Mouse (Mus musculus): Measurements from ENCODE around the gene 2300003K06Rik. TPM values are rescaled to one million over a fixed set of nuclear protein-coding genes. Genes with fewer than 3 reads are reported as not detected.
"Not testable (repeated sequence)": the region's sequence is repeated elsewhere in the genome, so short reads cannot be mapped to it uniquely, and the experiment has no call there.

Gene 2300003K06Rik
- not detected in 2 replicates for polyA plus RNA-seq (2016; fragmentation: Nextera tagmentation; extraction: Ambion mirVana)

- 73% methylated on average over 1 of the region's 1 CpGs for WGBS
- H3K36me3 ChIP-seq (replicated peaks): no peaks in the 10 kb centered on the region
- H3K9me3 ChIP-seq: no peaks in the 10 kb centered on the region
- H3K27me3 ChIP-seq (ENCODE audit: poor library complexity, severe bottlenecking): no peaks in the 10 kb centered on the region
- no peak for DNase-seq (ENCODE audit: extremely low spot score, low spot score)
- H3K27ac ChIP-seq: no peak within 1 kb of the TSS
- H3K4me3 ChIP-seq: no peak within 1 kb of the TSS
- peaks cover 18% of the 10 kb centered on the region for H3K4me1 ChIP-seq
These were observed at the start of gene 2300003K06Rik for GRCm38 (mm10) chr11:99837966-99838365. TSS of gene 2300003K06Rik (minus strand) at chr11:99838066.

GRCm38 (mm10) chr11:99878887-99879286 lies 41.0 kb upstream of the 2300003K06Rik start, which contains the start of gene Gm11567:
TSS of gene Gm11567 (plus strand) at chr11:99879187.
- 72% methylated on average over 1 of the region's 1 CpGs for WGBS
- not testable (repeated sequence) for DNase-seq (ENCODE audit: extremely low spot score, low spot score); H3K27ac ChIP-seq; H3K9me3 ChIP-seq; H3K4me1 ChIP-seq; H3K36me3 ChIP-seq (replicated peaks); H3K27me3 ChIP-seq (ENCODE audit: poor library complexity, severe bottlenecking); H3K4me3 ChIP-seq

- 91% methylated on average over 1 of the region's 1 CpGs for whole genome bisulfite sequencing
- not testable (repeated sequence) for H3K4me1 ChIP-seq; DNase-seq (ENCODE audit: extremely low spot score, low spot score); H3K4me3 ChIP-seq; H3K27me3 ChIP-seq (ENCODE audit: poor library complexity, severe bottlenecking); H3K27ac ChIP-seq; H3K36me3 ChIP-seq (replicated peaks); H3K9me3 ChIP-seq
These were observed 35.2 kb upstream of the 2300003K06Rik start, which contains the start of gene Krtap9-1 for GRCm38 (mm10) chr11:99873089-99873488. TSS of gene Krtap9-1 (plus strand) at chr11:99873389.

GRCm38 (mm10) chr11:99864176-99864575 lies 26.3 kb upstream of the 2300003K06Rik start, which contains the start of gene Gm11559:
TSS of gene Gm11559 (plus strand) at chr11:99864476.
- H3K27me3 ChIP-seq (ENCODE audit: poor library complexity, severe bottlenecking); H3K4me1 ChIP-seq; H3K4me3 ChIP-seq; H3K36me3 ChIP-seq (replicated peaks); H3K9me3 ChIP-seq; H3K27ac ChIP-seq; DNase-seq (ENCODE audit: extremely low spot score, low spot score): not testable (repeated sequence)
- WGBS: 79% methylated on average over 1 of the region's 1 CpGs

- no peak for DNase-seq (ENCODE audit: extremely low spot score, low spot score)
- Histone ChIP-seq H3K9me3 (no peaks in the 10 kb centered on the region), H3K36me3 (replicated peaks) (no peaks in the 10 kb centered on the region), H3K27ac (no peak overlapping the region), H3K4me1 (no peaks in the 10 kb centered on the region), H3K4me3 (no peak overlapping the region), H3K27me3 (ENCODE audit: poor library complexity, severe bottlenecking) (no peaks in the 10 kb centered on the region)
- WGBS: 88% methylated on average over 2 of the region's 2 CpGs
These were observed 20.9 kb upstream of the 2300003K06Rik start for GRCm38 (mm10) chr11:99858761-99859160.

- Histone ChIP-seq H3K36me3 (replicated peaks) (no peaks in the 10 kb centered on the region), H3K4me3 (no peak within 1 kb of the TSS), H3K4me1 (no peaks in the 10 kb centered on the region), H3K27ac (no peak within 1 kb of the TSS), H3K27me3 (ENCODE audit: poor library complexity, severe bottlenecking) (no peaks in the 10 kb centered on the region), H3K9me3 (no peaks in the 10 kb centered on the region)
- 83% methylated on average over 2 of the region's 2 CpGs for WGBS
- DNase-seq (ENCODE audit: extremely low spot score, low spot score): no peak
These were observed 19.8 kb upstream of the 2300003K06Rik start, which contains the start of gene Gm11568 for GRCm38 (mm10) chr11:99857617-99858016. TSS of gene Gm11568 (plus strand) at chr11:99857917.

- H3K36me3 ChIP-seq (replicated peaks): no peaks in the 10 kb centered on the region
- no peak for DNase-seq (ENCODE audit: extremely low spot score, low spot score)
- no peaks in the 10 kb centered on the region for H3K27me3 ChIP-seq (ENCODE audit: poor library complexity, severe bottlenecking)
- H3K27ac ChIP-seq: no peak overlapping the region
- WGBS: 66% methylated on average over 3 of the region's 3 CpGs
- no peaks in the 10 kb centered on the region for H3K4me1 ChIP-seq
- H3K4me3 ChIP-seq: no peak overlapping the region
- 0 out of 2 replicates have a peak, but pooled peaks cover 4% of the 10 kb centered on the region for H3K9me3 ChIP-seq
These were observed 16.3 kb upstream of the 2300003K06Rik start for GRCm38 (mm10) chr11:99854121-99854520.

- Histone ChIP-seq H3K27me3 (ENCODE audit: poor library complexity, severe bottlenecking) (no peaks in the 10 kb centered on the region), H3K4me1 (no peaks in the 10 kb centered on the region), H3K4me3 (no peak within 1 kb of the TSS), H3K27ac (peak within 1 kb of the TSS; percentile 44; the same call in 1 of the 2 replicates), H3K36me3 (replicated peaks) (no peaks in the 10 kb centered on the region), H3K9me3 (0 out of 2 replicates have a peak, but pooled peaks cover 4% of the 10 kb centered on the region)
- no peak for DNase-seq (ENCODE audit: extremely low spot score, low spot score)
These were observed 13.6 kb upstream of the 2300003K06Rik start, which contains the start of gene Krtap4-16 for GRCm38 (mm10) chr11:99851508-99851907. TSS of gene Krtap4-16 (minus strand) at chr11:99851608.

- Histone ChIP-seq H3K9me3 (0 out of 2 replicates have a peak, but pooled peaks cover 4% of the 10 kb centered on the region), H3K27me3 (ENCODE audit: poor library complexity, severe bottlenecking) (no peaks in the 10 kb centered on the region), H3K4me3 (no peak overlapping the region), H3K4me1 (peaks cover 14% of the 10 kb centered on the region), H3K36me3 (replicated peaks) (no peaks in the 10 kb centered on the region), H3K27ac (no peak overlapping the region)
- WGBS: 100% methylated on average over 2 of the region's 2 CpGs
- no peak for DNase-seq (ENCODE audit: extremely low spot score, low spot score)
These were observed 8.9 kb upstream of the 2300003K06Rik start for GRCm38 (mm10) chr11:99846746-99847145.

- 64% methylated on average over 1 of the region's 1 CpGs for WGBS
- no peaks in the 10 kb centered on the region for H3K9me3 ChIP-seq
- no peaks in the 10 kb centered on the region for H3K27me3 ChIP-seq (ENCODE audit: poor library complexity, severe bottlenecking)
- no peak overlapping the region for H3K27ac ChIP-seq
- H3K4me3 ChIP-seq: no peak overlapping the region
- no peak for DNase-seq (ENCODE audit: extremely low spot score, low spot score)
- H3K4me1 ChIP-seq: peaks cover 20% of the 10 kb centered on the region
- no peaks in the 10 kb centered on the region for H3K36me3 ChIP-seq (replicated peaks)
These were observed 4.3 kb upstream of the 2300003K06Rik start for GRCm38 (mm10) chr11:99842185-99842584.

- H3K9me3 ChIP-seq; DNase-seq (ENCODE audit: extremely low spot score, low spot score); H3K27me3 ChIP-seq (ENCODE audit: poor library complexity, severe bottlenecking); H3K4me3 ChIP-seq; H3K4me1 ChIP-seq; H3K36me3 ChIP-seq (replicated peaks): not testable (repeated sequence)
- peak within 1 kb of the TSS; percentile 61; the same call in 1 of the 2 replicates for H3K27ac ChIP-seq
- 87% methylated on average over 2 of the region's 2 CpGs for WGBS
These were observed 22.3 kb downstream of the 2300003K06Rik start, which contains the start of gene Gm11564 for GRCm38 (mm10) chr11:99815566-99815965. TSS of gene Gm11564 (minus strand) at chr11:99815666.

GRCm38 (mm10) chr11:99809792-99810191 lies 28.1 kb downstream of the 2300003K06Rik start, which contains the start of gene Krtap4-13:
TSS of gene Krtap4-13 (minus strand) at chr11:99809892.
- not testable (repeated sequence) for H3K27me3 ChIP-seq (ENCODE audit: poor library complexity, severe bottlenecking); H3K36me3 ChIP-seq (replicated peaks); H3K4me1 ChIP-seq; DNase-seq (ENCODE audit: extremely low spot score, low spot score); H3K4me3 ChIP-seq; H3K27ac ChIP-seq; H3K9me3 ChIP-seq

GRCm38 (mm10) chr11:99804346-99804745 lies 33.5 kb downstream of the 2300003K06Rik start, which contains the start of gene Gm11554:
TSS of gene Gm11554 (minus strand) at chr11:99804446.
- not testable (repeated sequence) for H3K27ac ChIP-seq; DNase-seq (ENCODE audit: extremely low spot score, low spot score); H3K27me3 ChIP-seq (ENCODE audit: poor library complexity, severe bottlenecking); H3K4me3 ChIP-seq; H3K9me3 ChIP-seq; H3K36me3 ChIP-seq (replicated peaks); H3K4me1 ChIP-seq
- no CpG with 5 or more reads among the region's 1 CpGs for WGBS
